Mouse (Mus musculus): ENCODE results near the gene Shc2. TPM values are rescaled to one million over a fixed set of nuclear protein-coding genes. Genes with fewer than 3 reads are reported as not detected.

Gene Shc2
- polyA plus RNA-seq, 1 experiment from 2014 or later: 9.4 TPM

GRCm38 (mm10) chr10:79577376-79577775, 60.3 kb downstream of the Shc2 start:
- 71% methylated on average over 4 of the region's 4 CpGs for WGBS
- no peak overlapping the region for H3K4me2 ChIP-seq (ENCODE audit: low read depth, low read length, severe bottlenecking)
- H3K4me1 ChIP-seq (replicated peaks; ENCODE audit: control insufficient read depth, insufficient read depth, low read length): no peaks in the 10 kb centered on the region
- H3K9me3 ChIP-seq (ENCODE audit: control insufficient read depth, low read length): no peaks in the 10 kb centered on the region
- no peak overlapping the region for H3K4me3 ChIP-seq (ENCODE audit: low read depth, low read length)
- no peak overlapping the region for H3K9ac ChIP-seq (ENCODE audit: low read length)
- no peak overlapping the region for H3K27ac ChIP-seq (ENCODE audit: low read depth, low read length)
- DNase-seq (ENCODE audit: low spot score) (peak; percentile 9), ATAC-seq (replicated peaks; ENCODE audit: low FRiP score) (no peak)
- peaks cover 2% of the 10 kb centered on the region; the same call in 1 of the 2 replicates for H3K27me3 ChIP-seq (ENCODE audit: control insufficient read depth, insufficient read depth, low read length)
- no peaks in the 10 kb centered on the region for H3K36me3 ChIP-seq (ENCODE audit: control insufficient read depth, insufficient read depth, low read length)

- Histone ChIP-seq H3K9me3 (ENCODE audit: control insufficient read depth, low read length) (no peaks in the 10 kb centered on the region), H3K36me3 (ENCODE audit: control insufficient read depth, insufficient read depth, low read length) (no peaks in the 10 kb centered on the region), H3K27ac (ENCODE audit: low read depth, low read length) (no peak overlapping the region), H3K4me1 (replicated peaks; ENCODE audit: control insufficient read depth, insufficient read depth, low read length) (no peaks in the 10 kb centered on the region), H3K4me2 (ENCODE audit: low read depth, low read length, severe bottlenecking) (no peak overlapping the region), H3K27me3 (ENCODE audit: control insufficient read depth, insufficient read depth, low read length) (peaks cover 2% of the 10 kb centered on the region; the same call in 1 of the 2 replicates), H3K9ac (ENCODE audit: low read length) (no peak overlapping the region), H3K4me3 (ENCODE audit: low read depth, low read length) (no peak overlapping the region)
- 73% methylated on average over 6 of the region's 6 CpGs for WGBS
- ATAC-seq (replicated peaks; ENCODE audit: low FRiP score) (no peak), DNase-seq (ENCODE audit: low spot score) (no peak)
Observed at GRCm38 (mm10) chr10:79575754-79576153, 62.0 kb downstream of the Shc2 start.

GRCm38 (mm10) chr10:79574796-79575195, 62.9 kb downstream of the Shc2 start:
- H3K9ac ChIP-seq (ENCODE audit: low read length): no peak overlapping the region
- WGBS: 89% methylated on average over 6 of the region's 6 CpGs
- ATAC-seq (replicated peaks; ENCODE audit: low FRiP score): no peak

GRCm38 (mm10) chr10:79574350-79574749, 63.4 kb downstream of the Shc2 start:
- WGBS: 88% methylated on average over 8 of the region's 8 CpGs
- H3K4me1 ChIP-seq (replicated peaks; ENCODE audit: control insufficient read depth, insufficient read depth, low read length): no peaks in the 10 kb centered on the region
- H3K4me2 ChIP-seq (ENCODE audit: low read depth, low read length, severe bottlenecking): no peak overlapping the region
- no peak for ATAC-seq (replicated peaks; ENCODE audit: low FRiP score)
- no peak overlapping the region for H3K9ac ChIP-seq (ENCODE audit: low read length)
- no peaks in the 10 kb centered on the region for H3K36me3 ChIP-seq (ENCODE audit: control insufficient read depth, insufficient read depth, low read length)
- DNase-seq (ENCODE audit: low spot score): peak; percentile 39
- H3K4me3 ChIP-seq (ENCODE audit: low read depth, low read length): no peak overlapping the region
- H3K27ac ChIP-seq (ENCODE audit: low read depth, low read length): no peak overlapping the region
- no peaks in the 10 kb centered on the region for H3K9me3 ChIP-seq (ENCODE audit: control insufficient read depth, low read length)
- no peaks in the 10 kb centered on the region for H3K27me3 ChIP-seq (ENCODE audit: control insufficient read depth, insufficient read depth, low read length)

More at GRCm38 (mm10) chr10:79574796-79575195, 62.9 kb downstream of the Shc2 start:
- Histone ChIP-seq H3K9me3 (ENCODE audit: control insufficient read depth, low read length) (no peaks in the 10 kb centered on the region), H3K36me3 (ENCODE audit: control insufficient read depth, insufficient read depth, low read length) (no peaks in the 10 kb centered on the region), H3K4me2 (ENCODE audit: low read depth, low read length, severe bottlenecking) (no peak overlapping the region), H3K4me1 (replicated peaks; ENCODE audit: control insufficient read depth, insufficient read depth, low read length) (no peaks in the 10 kb centered on the region), H3K27me3 (ENCODE audit: control insufficient read depth, insufficient read depth, low read length) (no peaks in the 10 kb centered on the region), H3K27ac (ENCODE audit: low read depth, low read length) (no peak overlapping the region), H3K4me3 (ENCODE audit: low read depth, low read length) (no peak overlapping the region)
- DNase-seq (ENCODE audit: low spot score): no peak

- Histone ChIP-seq H3K27me3 (ENCODE audit: control insufficient read depth, insufficient read depth, low read length) (no peaks in the 10 kb centered on the region), H3K4me3 (ENCODE audit: low read depth, low read length) (no peak overlapping the region), H3K36me3 (ENCODE audit: control insufficient read depth, insufficient read depth, low read length) (no peaks in the 10 kb centered on the region), H3K4me1 (replicated peaks; ENCODE audit: control insufficient read depth, insufficient read depth, low read length) (no peaks in the 10 kb centered on the region), H3K9me3 (ENCODE audit: control insufficient read depth, low read length) (no peaks in the 10 kb centered on the region), H3K27ac (ENCODE audit: low read depth, low read length) (no peak overlapping the region), H3K9ac (ENCODE audit: low read length) (no peak overlapping the region), H3K4me2 (ENCODE audit: low read depth, low read length, severe bottlenecking) (no peak overlapping the region)
- ATAC-seq (replicated peaks; ENCODE audit: low FRiP score): no peak
- WGBS: 80% methylated on average over 6 of the region's 6 CpGs
- DNase-seq (ENCODE audit: low spot score): peak; percentile 39
Observed at GRCm38 (mm10) chr10:79573611-79574010, 64.1 kb downstream of the Shc2 start.

- no peak for ATAC-seq (replicated peaks; ENCODE audit: low FRiP score)
Observed at GRCm38 (mm10) chr10:79571314-79571713, 66.4 kb downstream of the Shc2 start.

GRCm38 (mm10) chr10:79569921-79570320, 67.8 kb downstream of the Shc2 start:
- no peaks in the 10 kb centered on the region for H3K9me3 ChIP-seq (ENCODE audit: control insufficient read depth, low read length)
- H3K27ac ChIP-seq (ENCODE audit: low read depth, low read length): no peak overlapping the region
- 90% methylated on average over 5 of the region's 5 CpGs for WGBS
- H3K4me2 ChIP-seq (ENCODE audit: low read depth, low read length, severe bottlenecking): no peak overlapping the region
- no peaks in the 10 kb centered on the region for H3K4me1 ChIP-seq (replicated peaks; ENCODE audit: control insufficient read depth, insufficient read depth, low read length)
- no peak overlapping the region for H3K9ac ChIP-seq (ENCODE audit: low read length)
- H3K27me3 ChIP-seq (ENCODE audit: control insufficient read depth, insufficient read depth, low read length): no peaks in the 10 kb centered on the region
- DNase-seq (ENCODE audit: low spot score): peak; percentile 15
- no peaks in the 10 kb centered on the region for H3K36me3 ChIP-seq (ENCODE audit: control insufficient read depth, insufficient read depth, low read length)
- ATAC-seq (replicated peaks; ENCODE audit: low FRiP score): no peak
- H3K4me3 ChIP-seq (ENCODE audit: low read depth, low read length): no peak overlapping the region

More at GRCm38 (mm10) chr10:79571314-79571713, 66.4 kb downstream of the Shc2 start:
- 90% methylated on average over 2 of the region's 2 CpGs for WGBS
- Histone ChIP-seq H3K4me2 (ENCODE audit: low read depth, low read length, severe bottlenecking) (no peak overlapping the region), H3K9ac (ENCODE audit: low read length) (no peak overlapping the region), H3K9me3 (ENCODE audit: control insufficient read depth, low read length) (no peaks in the 10 kb centered on the region), H3K36me3 (ENCODE audit: control insufficient read depth, insufficient read depth, low read length) (no peaks in the 10 kb centered on the region), H3K27me3 (ENCODE audit: control insufficient read depth, insufficient read depth, low read length) (no peaks in the 10 kb centered on the region), H3K4me1 (replicated peaks; ENCODE audit: control insufficient read depth, insufficient read depth, low read length) (no peaks in the 10 kb centered on the region), H3K4me3 (ENCODE audit: low read depth, low read length) (no peak overlapping the region), H3K27ac (ENCODE audit: low read depth, low read length) (no peak overlapping the region)
- DNase-seq (ENCODE audit: low spot score): peak; percentile 15

Other genes starting within 250 kb of the Shc2 start
- gene Vmn2r83, start 169.2 kb downstream of the Shc2 start, polyA plus RNA-seq (2014; fragmentation: Nextera tagmentation; extraction: Ambion mirVana): not detected in 2 replicates
- gene Plpp2, start 104.1 kb downstream of the Shc2 start, polyA plus RNA-seq (2014; fragmentation: Nextera tagmentation; extraction: Ambion mirVana): 14.2 and 15.6 TPM in 2 replicates
- 64.4 and 67.7 TPM in 2 replicates for gene Mier2, start 82.7 kb downstream of the Shc2 start, polyA plus RNA-seq (2014; fragmentation: Nextera tagmentation; extraction: Ambion mirVana)
- gene Theg, start 50.6 kb downstream of the Shc2 start, polyA plus RNA-seq (2014; fragmentation: Nextera tagmentation; extraction: Ambion mirVana): not detected in 2 replicates
- gene C2cd4c, start 23.9 kb downstream of the Shc2 start, polyA plus RNA-seq (2014; fragmentation: Nextera tagmentation; extraction: Ambion mirVana): 0.04 and 0.09 TPM in 2 replicates
- not detected in 2 replicates for gene Odf3l2, start 7.8 kb upstream of the Shc2 start, polyA plus RNA-seq (2014; fragmentation: Nextera tagmentation; extraction: Ambion mirVana)
- 0.59 and 0.83 TPM in 2 replicates for gene Madcam1, start 26.6 kb upstream of the Shc2 start, polyA plus RNA-seq (2014; fragmentation: Nextera tagmentation; extraction: Ambion mirVana)
- gene Tpgs1, start 31.5 kb upstream of the Shc2 start, polyA plus RNA-seq (2014; fragmentation: Nextera tagmentation; extraction: Ambion mirVana): 59.7 and 65.2 TPM in 2 replicates
- 180 and 185 TPM in 2 replicates for gene Cdc34, start 44.3 kb upstream of the Shc2 start, polyA plus RNA-seq (2014; fragmentation: Nextera tagmentation; extraction: Ambion mirVana)
- 0.81 and 0.92 TPM in 2 replicates for gene Gzmm, start 51.1 kb upstream of the Shc2 start, polyA plus RNA-seq (2014; fragmentation: Nextera tagmentation; extraction: Ambion mirVana)
- 551 and 582 TPM in 2 replicates for gene Bsg, start 66.6 kb upstream of the Shc2 start, polyA plus RNA-seq (2014; fragmentation: Nextera tagmentation; extraction: Ambion mirVana)
- gene Hcn2, start 78.7 kb upstream of the Shc2 start, polyA plus RNA-seq (2014; fragmentation: Nextera tagmentation; extraction: Ambion mirVana): 0.15 and 0.40 TPM in 2 replicates
- gene Polrmt, start 108.7 kb upstream of the Shc2 start, polyA plus RNA-seq (2014; fragmentation: Nextera tagmentation; extraction: Ambion mirVana): 41.1 and 44.8 TPM in 2 replicates
- 0.36 and 0.40 TPM in 2 replicates for gene Fgf22, start 117.2 kb upstream of the Shc2 start, polyA plus RNA-seq (2014; fragmentation: Nextera tagmentation; extraction: Ambion mirVana)
- gene Rnf126, start 129.0 kb upstream of the Shc2 start, polyA plus RNA-seq (2014; fragmentation: Nextera tagmentation; extraction: Ambion mirVana): 118 TPM in 2 replicates
- 0.41 and 1.0 TPM in 2 replicates for gene Fstl3, start 139.4 kb upstream of the Shc2 start, polyA plus RNA-seq (2014; fragmentation: Nextera tagmentation; extraction: Ambion mirVana)
- gene Prss57, start 153.0 kb upstream of the Shc2 start, polyA plus RNA-seq (2014; fragmentation: Nextera tagmentation; extraction: Ambion mirVana): not detected in 2 replicates
- 140 and 157 TPM in 2 replicates for gene Palm, start 155.7 kb upstream of the Shc2 start, polyA plus RNA-seq (2014; fragmentation: Nextera tagmentation; extraction: Ambion mirVana)
- gene Misp, start 183.1 kb upstream of the Shc2 start, polyA plus RNA-seq (2014; fragmentation: Nextera tagmentation; extraction: Ambion mirVana): 0.39 and 0.99 TPM in 2 replicates
- 261 and 295 TPM in 2 replicates for gene Ptbp1, start 216.5 kb upstream of the Shc2 start, polyA plus RNA-seq (2014; fragmentation: Nextera tagmentation; extraction: Ambion mirVana)
- gene Prtn3, start 236.6 kb upstream of the Shc2 start, polyA plus RNA-seq (2014; fragmentation: Nextera tagmentation; extraction: Ambion mirVana): 13.0 and 13.3 TPM in 2 replicates
- gene Plppr3, start 236.7 kb upstream of the Shc2 start, polyA plus RNA-seq (2014; fragmentation: Nextera tagmentation; extraction: Ambion mirVana): 131 and 146 TPM in 2 replicates
- gene Elane, start 248.3 kb upstream of the Shc2 start, polyA plus RNA-seq (2014; fragmentation: Nextera tagmentation; extraction: Ambion mirVana): not detected in 2 replicates

Measured in forebrain, embryonic 11.5 days (tissue).